Mouse (Mus musculus) adrenal gland, adult 8-10 months (tissue): Measurements from ENCODE around the gene Nabp1. TPM values are rescaled to one million over a fixed set of nuclear protein-coding genes. Genes with fewer than 3 reads are reported as not detected.
A peak's percentile ranks its signal among the peaks of the same experiment; 100 is the strongest.
"Not testable (repeated sequence)": the region's sequence is repeated elsewhere in the genome, so short reads cannot be mapped to it uniquely, and the experiment has no call there.

Experiments
- DNase-seq: peaks from one replicate; pipeline ENCODE4 v3.0.0; 2022
- total RNA-seq, 4 experiments: library from RNA; stranded (reverse); gene quantifications; 2 replicates each; pipeline ENCODE4 v1.2.4; 2022

The Nabp1 gene
- total RNA-seq, 4 experiments from 2014 or later: 18.5 to 45.8 (median 28.5) TPM

DNA sequence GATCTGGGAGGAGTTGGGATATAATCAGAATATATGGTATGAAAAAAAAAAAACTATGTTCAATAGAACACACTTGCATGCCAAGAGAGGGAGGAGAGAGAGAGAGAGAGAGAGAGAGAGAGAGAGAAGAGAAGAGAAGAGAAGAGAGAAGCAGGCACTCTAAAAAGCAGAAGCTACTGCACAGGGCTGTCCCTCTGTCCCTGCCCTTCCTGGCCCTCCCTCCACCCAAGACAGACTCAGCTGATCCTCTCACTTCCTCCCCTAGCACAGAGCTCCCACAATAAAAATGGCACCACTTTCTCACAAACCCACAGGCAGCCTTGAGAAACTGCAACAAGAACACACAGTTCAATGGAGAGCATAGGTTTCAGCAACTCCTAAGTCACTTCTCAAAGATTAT, 2.2 kb upstream of the Nabp1 start:
- DNase-seq: no peak

GRCm38 (mm10) chr1:51479691-51480090, 1.5 kb upstream of the Nabp1 start:
- DNase-seq: no peak

DNA sequence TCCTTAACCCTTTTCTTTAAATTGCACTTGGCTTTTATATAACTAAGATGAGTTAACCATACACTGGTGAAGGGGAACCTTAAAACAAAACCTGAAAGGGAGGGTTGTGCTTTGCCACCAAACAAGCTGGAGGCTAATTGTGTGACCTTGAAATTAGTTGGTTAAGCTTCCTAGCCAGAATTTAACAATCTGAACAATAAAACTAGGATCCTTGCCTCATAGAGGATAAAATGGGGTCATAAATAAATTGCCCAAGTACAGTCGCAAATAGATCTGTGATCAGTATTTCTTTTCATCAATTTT, 753 bp upstream of the Nabp1 start:
- no peak for DNase-seq

- peak; percentile 36 for DNase-seq
Observed at GRCm38 (mm10) chr1:51477656-51478081, 556 bp downstream of the Nabp1 start.

- no peak for DNase-seq
Observed at GRCm38 (mm10) chr1:51476405-51476804, 1.8 kb downstream of the Nabp1 start.

DNA sequence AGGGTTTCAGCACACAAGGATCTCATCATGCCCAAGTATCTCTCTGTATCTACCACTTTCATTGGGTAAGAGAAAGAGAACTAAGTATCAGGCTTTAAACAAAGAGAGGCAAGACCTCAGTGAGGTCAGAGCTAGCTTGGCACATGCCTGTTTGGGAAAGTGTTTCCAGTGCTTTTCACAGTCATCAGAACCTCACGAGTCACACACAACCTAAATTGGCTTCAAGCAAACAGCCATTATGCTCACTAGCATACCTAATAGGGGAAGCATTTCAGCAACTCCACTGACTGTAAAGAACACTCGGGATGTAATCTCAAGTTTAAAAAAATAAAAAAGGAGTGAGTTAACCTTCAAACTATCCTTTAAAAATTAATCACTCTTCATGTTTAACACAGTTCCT, 10.1 kb downstream of the Nabp1 start:
- no peak for DNase-seq

- DNase-seq: no peak
Observed at GRCm38 (mm10) chr1:51467181-51467580, 11.0 kb downstream of the Nabp1 start.

DNA sequence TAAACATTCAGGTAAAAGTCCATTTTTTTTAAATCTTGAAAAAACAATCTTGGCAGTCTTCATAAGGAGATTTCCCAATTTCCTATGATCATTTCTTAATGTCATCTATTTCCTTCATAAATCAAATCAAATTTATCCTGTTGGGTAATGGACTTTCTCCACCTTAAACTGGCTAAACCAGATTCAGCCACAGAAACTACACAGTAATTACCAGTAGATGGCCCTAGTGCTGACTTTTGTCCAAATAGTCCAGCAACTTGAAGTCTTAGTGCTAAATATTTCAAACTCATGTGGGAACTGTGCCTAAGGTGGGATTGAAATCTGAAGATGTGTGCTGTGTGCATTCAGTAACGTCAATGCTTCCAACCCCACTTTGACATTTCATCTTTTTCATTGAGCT, 11.8 kb downstream of the Nabp1 start:
- DNase-seq: no peak

- no peak for DNase-seq
Observed at GRCm38 (mm10) chr1:51465285-51465684, 12.9 kb downstream of the Nabp1 start.

DNA sequence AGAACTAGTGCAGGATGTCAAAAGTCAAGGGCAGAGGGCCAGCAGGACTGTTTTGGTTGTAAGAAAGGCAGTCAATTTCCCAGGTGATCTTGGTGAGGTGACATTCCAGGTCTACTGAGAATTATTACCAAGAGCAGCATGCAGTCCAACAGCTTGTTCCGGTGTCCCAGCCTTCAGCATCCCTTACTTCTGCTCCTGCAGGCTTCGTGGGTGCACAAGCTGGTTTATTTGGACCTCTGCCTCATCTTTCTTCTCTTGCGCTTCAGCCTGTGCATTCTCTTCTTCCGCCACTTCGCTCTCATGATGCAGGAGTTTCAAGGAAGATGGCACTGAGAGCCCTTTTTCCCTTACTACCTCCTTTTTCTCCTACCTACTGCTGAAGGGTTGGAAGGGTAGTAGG, 15.2 kb downstream of the Nabp1 start:
- no peak for DNase-seq

GRCm38 (mm10) chr1:51458731-51459450, 19.3 kb downstream of the Nabp1 start:
- DNase-seq: no peak

- DNase-seq: no peak
Observed at GRCm38 (mm10) chr1:51458089-51458488, 20.1 kb downstream of the Nabp1 start.

GRCm38 (mm10) chr1:51457249-51457648, 21.0 kb downstream of the Nabp1 start:
- no peak for DNase-seq

GRCm38 (mm10) chr1:51448789-51449188, 29.4 kb downstream of the Nabp1 start:
- no peak for DNase-seq

GRCm38 (mm10) chr1:51445854-51446460, 32.3 kb downstream of the Nabp1 start:
- DNase-seq: no peak

DNA sequence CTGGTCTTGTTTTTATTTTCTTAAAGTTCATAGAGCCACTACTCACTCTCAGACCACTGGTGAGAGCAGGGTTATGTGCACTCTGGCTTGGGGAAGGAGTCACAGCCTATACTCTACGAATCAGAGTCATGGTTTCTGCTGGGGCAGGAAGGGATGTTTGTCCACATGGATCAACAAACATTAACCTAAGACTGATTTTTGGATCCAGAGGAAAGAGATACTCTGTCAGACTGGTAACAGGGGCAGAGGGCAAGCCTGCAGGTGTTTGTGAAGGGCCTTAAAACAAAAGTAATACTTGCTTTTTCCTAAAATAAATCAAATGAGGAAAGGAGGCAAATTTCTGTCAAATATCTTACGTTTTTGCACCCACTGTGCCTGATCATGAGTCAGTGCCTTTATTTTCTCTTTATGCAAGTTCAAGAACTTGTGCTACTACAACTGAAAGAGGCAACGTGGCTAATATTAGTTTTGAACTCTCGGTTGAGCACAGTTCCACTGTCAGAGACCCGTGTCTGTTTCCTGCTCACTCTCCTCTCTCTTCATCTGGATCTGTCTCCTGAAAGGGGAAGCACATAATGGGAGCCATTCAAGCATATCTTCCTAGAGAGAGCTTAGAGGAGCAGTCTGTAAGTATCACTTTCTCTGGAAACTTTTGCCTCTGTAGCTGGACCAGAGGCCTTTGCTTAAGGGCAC, 32.9 kb downstream of the Nabp1 start:
- DNase-seq: no peak

DNA sequence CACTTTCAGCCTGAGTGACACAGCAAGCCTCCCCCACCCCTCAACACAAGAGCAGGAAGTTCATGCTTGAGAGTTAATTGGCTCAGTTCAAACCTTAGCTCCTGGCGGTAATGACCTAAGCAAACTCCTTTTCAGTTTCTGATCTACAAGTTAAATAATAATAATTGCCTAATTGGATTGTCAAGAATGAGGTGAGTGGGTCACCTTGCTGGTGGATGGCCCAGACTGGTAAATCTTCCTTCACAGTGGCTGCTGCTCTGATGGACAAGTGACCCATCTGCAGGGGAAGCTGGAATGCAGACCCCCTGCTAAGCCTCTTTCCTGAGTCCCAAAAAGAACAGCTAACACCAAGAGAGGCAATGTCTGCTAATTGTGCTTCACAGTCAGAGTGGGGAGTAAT, 48.5 kb downstream of the Nabp1 start:
- no peak for DNase-seq

GRCm38 (mm10) chr1:51426298-51426697, 51.9 kb downstream of the Nabp1 start:
- DNase-seq: no peak

DNA sequence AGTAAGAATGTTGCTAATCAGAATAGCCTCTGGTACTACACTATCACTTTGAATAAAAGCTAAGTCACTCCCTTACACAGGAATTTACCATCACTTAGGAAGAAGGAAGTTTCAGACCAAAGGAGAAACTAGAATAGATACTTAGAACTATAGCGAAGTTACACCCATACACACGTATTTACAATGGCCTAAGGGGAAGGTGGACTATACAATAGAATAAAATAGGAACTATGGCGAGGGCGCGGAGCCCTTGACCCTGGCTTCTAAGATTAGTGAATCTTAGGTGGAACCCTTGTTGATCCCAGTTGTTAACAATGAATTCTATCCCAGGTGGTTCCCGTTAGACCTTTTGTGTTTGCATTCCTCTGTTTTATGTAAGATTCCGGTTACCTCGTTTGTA, 57.2 kb downstream of the Nabp1 start:
- not testable (repeated sequence) for DNase-seq

- no peak for DNase-seq
Observed at GRCm38 (mm10) chr1:51418753-51419152, 59.5 kb downstream of the Nabp1 start.
